Mouse (Mus musculus): ENCODE results near the gene Lrrc4.

The Lrrc4 gene

DNA sequence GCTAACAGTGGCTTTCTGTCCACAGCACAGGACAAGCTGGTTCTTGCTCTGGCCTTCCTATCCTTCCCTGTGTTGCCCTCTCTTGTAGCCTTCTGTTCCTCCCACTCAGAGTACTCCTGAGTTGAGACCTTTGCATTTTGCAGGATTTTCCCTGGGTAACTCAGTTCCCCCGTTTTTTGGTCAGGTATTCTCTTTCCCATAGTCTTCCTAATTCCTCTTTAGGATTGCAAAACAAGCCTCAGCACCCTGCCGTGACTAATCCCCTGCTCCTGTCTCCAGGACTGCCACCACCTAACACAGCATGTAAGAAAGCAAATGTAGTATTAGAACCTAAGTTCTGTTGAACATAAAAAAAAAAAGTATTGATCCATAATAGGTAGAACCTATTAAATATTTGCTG is 60.2 kb downstream of the Lrrc4 start:
- DNase-seq (ENCODE audit: low read depth, low spot score) = no peak

DNA sequence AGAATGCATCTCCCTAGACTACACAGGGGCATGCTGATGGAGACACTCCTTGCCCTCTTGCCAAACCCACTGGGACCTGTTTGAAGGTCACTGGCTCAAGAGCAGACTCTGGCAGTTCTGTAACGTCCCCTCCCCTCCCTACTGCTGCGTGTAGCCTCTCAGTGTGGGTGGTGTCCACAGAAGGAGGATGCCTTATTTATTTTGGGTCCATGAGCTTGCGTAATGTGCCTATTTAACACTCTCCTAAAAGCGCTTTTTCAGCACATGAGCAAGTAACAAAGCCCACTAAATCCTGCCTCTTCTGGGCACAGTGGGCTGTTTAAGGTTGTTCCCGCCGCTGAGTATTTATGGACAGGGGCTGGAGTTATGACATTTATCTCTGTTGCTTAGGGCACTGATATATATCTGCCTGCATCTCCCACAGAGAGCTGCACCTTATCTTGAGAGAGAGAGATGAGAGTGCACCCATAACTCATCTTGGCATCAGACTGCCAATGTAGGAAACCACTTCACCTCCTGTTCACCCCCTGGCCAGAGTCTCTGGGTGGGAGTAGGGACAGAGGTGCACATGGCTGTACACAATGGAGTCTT is 63.6 kb downstream of the Lrrc4 start:
- DNase-seq (ENCODE audit: low read depth, low spot score) = no peak

DNA sequence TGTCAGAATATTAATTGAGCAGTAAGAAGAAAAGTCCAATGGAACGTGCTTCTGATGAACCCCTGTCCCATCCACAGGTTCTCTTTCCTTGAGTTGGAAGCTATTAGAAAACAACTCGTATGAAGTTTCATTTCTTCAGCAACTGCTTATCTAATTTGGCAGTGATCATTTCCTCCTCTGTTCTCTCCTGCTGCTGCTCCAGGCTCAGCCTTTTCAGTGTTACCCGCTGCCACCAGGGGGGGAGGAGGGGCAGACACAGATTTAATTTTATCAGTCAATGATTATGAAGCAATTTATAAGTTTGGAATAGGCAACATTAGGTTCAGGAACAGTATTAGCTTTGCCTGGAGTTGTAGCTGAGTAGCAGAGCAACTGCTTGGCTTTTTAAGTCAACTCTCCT is 64.9 kb downstream of the Lrrc4 start:
- DNase-seq (ENCODE audit: low read depth, low spot score) = no peak

DNA sequence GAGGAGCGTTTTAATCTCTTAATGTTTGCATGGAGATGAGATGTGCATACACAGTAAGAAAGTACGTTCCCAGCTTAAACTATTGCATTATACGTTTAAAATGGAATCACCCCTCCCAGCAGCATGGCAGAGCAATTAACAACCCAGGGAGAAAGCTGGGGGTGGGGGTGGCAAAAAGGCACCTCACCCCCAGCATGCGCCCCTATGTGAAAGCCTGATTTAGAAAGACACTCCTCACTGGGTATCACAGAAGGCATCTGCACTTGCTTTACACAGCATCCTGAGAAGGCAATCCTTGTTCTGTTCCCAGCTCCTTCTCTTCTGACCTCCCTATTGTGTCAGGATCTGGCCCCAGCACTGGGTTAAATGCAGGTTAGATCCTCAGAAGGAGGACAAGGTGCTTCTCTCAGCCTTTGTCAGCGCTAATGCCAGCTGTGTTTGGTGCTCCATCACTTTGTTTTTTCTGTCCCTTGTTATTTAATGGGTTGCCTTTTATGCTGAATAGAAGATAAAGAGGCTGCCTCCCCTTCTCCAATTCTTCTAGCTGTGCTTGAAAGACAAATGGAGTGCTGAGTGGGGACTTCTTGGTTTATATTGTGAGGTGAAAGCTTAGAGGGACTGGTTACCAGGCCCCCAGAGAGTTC is 69.3 kb downstream of the Lrrc4 start:
- no peak for DNase-seq (ENCODE audit: low read depth, low spot score)

DNA sequence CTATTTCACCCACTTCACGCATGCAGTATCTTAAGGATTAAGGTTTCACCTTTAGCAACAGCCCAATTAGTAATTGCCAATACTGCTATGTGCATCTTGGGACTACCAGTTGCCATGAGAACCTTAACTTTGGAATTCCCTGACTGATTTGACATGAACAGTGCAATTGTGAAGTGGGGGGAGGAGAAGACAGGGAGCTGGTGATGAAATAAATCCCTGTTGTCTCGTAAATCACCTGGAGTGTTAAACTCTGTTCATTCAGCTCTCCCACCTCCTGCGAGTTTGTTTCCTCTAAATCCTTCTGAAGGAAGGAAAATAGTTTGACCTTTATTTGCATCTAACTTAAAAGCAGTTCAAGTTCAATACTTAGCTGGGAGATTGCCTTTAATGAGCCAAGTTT is 69.8 kb downstream of the Lrrc4 start:
- DNase-seq (ENCODE audit: low read depth, low spot score) = no peak

DNA sequence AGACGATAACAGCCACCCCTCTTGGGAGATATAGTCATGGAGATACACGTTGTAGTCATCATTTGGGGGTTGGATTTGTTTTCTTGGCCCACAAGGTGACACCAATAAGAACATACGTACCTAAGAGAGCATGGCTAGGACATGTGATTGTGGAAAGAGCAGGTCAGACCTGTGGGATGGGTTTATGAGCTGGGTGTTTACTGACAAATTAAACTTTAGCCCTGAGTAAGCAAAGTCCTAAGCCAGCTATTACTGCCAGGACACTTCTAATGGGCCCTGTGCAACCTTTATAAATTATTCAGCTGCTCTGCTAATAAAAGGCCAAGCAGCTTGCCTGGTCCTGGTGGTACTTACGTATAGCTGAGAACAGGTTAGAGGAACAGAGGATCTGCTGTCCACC is 73.3 kb downstream of the Lrrc4 start:
- no peak for DNase-seq (ENCODE audit: low read depth, low spot score)

DNA sequence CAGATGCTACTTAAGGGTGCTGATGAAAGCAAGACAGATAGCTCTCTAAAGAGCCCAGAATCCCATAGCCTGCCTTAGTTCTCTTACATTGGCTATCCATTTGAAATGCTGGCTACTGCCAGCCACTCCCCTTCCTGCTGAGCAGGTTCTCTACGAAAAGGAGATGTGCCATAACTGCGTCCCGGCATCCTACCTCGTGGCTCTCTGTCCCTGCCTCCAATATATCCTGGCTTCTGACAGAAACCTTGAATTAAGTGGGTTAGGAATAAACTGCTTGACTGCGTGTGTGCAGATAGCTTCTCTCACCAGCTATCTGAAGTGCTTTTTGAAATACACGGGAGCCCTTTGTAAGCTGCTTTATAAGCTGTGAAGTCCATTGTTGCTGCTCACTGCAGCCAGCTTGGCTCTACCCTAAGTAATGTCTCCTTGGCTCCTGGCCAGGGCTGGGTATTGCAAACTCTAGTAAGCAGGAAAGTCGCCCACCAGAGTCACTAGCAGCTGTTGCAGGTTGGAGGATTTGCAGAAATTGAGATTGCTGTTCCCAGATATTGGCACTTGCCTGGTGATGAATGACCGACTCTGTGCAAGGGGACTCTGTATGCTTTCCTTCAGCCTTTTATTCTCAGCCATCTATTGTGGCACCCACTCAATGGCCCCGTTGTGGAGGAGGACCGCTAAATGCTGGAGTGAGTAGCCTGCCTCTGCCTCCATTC is 75.1 kb downstream of the Lrrc4 start:
- peak; percentile 54 for DNase-seq (ENCODE audit: low read depth, low spot score)

DNA sequence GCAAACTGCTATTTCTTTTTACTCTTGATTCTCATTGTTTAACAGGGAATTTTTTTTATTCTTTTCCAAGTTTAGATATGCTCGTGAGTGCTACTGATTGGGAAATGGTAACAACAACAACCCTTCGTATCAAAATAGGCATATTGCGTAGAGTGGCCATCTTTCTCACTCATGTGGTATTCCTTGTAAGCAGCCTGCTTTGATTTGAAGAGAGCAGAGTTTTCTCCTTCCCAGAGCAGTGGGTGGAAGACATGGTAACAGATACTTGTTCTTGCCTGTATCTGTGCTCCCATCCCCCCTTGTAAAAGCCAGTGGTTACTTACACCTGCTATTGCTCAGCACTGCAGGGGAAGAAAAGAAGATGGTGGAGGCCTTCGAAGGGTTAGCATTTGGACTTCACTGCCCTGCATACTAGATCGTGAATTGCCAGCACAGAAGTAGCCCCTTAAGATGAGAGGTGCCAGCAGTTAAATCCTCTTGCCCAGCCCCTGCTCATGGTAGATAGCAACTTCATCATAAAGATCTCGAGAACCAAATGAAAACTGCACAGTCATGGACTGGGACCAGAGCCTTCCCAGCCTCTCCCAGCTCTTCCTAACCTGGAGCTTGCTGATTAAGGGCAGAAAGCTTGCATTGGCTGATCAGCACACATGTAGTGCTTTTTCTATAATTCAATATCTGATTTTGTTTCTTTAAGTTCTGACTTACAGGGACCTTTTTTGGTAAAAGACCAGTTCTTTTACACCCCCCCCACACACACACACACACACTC is 77.2 kb downstream of the Lrrc4 start:
- no peak for DNase-seq (ENCODE audit: low read depth, low spot score)

DNA sequence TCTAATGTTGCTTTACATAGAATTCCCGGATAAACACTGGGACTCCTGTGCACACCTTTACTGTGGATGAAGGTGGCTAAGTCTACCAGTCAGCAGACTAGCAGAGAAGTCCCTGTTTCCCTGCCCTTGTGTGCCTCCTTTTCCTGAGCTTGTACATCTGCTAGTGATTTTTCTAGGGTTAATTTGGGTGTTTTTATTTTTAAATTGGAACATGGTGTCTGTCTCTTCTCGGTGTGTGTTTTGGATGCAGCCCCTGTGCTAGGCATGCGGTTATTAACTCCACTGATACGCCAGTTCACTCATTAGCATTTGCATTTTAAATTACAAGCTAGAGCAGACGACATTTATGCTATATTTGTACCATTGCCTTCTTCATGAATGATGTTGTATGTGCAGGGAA is 77.9 kb downstream of the Lrrc4 start:
- no peak for DNase-seq (ENCODE audit: low read depth, low spot score)

DNA sequence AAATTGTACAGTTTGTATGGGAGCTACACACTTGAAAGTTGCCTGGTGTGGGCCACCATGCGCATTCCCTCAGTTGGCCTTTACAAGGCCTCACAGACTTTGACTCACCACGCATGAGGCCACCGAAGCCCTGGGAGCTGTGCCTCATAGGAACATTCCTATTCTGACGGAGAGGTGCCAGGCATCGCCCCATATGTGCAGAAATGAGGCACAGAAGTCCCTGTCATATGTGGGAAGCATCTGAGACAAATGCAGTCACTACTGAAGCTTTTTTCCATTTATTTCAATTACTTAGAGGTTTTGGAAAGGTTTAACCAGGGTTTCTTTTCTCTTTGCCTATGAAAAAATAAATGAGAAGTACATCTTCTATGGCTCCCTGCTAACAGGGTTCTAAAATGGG is 78.3 kb downstream of the Lrrc4 start:
- no peak for DNase-seq (ENCODE audit: low read depth, low spot score)

DNA sequence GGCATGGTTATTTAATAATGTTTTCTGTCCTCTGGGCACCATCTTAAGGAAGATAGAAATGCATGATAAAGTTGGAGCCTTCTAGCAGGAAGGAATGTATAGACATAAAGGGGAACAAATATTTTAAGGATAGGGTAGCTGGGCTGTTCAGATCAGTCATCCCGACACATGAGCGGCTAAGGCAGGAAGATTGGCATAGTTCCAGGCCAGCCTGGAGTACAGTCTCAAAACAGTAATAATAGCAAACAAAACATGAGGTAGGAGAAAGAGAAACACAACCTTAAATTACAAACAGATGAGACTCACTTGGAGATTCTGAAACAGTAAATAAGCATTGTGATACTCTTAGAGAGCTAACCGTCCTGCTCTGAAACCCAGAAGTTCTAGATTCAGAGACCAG is 80.4 kb downstream of the Lrrc4 start:
- DNase-seq (ENCODE audit: low read depth, low spot score) = no peak

DNA sequence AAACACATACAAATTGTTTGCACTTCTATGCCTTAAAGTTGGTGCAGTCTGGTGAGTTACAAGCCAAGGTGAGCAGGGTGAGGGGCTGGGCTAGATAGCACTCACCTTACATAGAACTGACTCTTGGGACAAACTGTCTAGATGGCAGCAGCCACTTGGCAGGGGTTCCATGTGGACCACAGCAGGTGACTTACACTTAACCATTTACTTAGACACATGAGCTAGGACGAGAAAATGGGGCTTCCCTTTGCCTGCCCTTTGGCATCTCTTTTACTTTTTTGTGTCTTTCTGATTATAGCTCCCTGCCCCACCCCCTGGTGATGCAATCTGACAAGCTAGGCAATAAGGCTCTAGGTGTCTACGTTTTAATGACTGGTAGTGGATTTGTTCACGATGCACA is 82.3 kb downstream of the Lrrc4 start:
- no peak for DNase-seq (ENCODE audit: low read depth, low spot score)

DNA sequence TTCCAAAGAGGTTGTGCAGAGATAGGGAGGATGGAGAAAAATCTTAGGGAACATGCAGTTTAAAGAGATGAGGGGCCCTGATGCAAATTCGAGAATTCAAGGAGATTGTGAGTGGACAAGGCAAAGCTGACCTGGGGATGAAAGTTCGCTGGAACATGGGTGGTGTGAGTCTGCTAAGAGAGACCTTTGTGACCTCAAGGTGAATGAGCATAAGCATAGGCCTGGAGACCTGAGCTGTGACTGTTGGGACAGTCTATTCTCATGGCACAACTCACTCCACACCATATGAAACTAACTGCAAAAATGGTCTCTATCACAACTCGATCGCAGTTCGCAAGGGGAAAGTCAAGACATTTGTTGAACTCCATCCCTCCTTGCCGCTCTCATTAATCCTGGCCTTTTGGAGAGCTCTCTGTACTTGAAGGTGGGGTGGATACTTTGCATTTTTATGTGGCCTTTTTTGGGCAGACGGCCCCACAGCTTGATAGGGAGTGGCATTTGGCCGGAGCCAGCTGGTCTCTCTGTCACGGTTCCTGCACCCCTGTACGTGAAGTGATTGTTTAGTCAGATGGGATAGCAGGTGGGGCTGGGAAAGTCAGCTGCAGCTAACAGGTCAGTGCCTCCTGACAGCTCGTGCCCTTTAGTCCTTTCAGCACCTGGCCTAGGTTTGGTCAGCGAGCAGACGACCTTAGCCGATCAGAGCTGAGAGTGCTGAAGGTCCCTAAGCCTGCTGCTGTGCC is 83.4 kb downstream of the Lrrc4 start:
- DNase-seq (ENCODE audit: low read depth, low spot score) = no peak

DNA sequence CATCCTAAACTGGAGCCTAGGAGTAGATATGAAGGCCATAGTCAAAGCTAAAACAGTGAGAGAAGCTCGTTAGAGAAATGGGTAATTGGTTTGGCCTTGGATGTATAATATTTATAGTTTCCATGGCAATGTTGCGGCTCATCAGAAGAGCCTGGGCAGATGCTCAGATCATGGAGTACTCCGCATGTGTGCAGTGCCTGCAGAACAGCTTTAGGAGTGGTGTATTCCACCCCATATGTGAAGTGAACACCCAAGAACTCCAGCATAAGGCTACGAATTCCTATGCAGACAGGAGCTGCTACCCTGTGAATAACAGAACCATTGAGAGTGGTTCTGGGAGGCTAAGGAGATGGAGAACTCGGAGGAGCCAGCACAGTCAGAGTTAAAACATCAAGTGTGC is 84.5 kb downstream of the Lrrc4 start:
- no peak for DNase-seq (ENCODE audit: low read depth, low spot score)

DNA sequence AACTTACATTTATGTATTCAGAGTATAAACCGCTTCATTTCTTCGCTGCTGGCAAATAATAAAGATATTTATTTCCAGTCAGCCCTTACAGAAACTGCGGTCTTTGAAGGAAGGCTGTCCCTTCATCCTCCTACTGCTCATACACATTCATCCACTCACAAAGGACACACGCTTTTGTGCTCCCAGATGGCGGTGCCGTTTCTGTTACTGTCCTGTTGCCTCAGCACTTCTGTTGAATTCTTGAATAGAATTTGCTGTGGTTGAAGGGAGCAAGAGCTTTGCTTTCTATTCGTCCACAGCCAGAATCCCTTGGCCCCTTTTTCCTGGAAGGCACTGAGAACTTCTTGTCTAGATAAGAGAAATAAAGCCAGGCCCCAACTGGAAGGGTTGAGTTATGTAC is 85.7 kb downstream of the Lrrc4 start:
- DNase-seq (ENCODE audit: low read depth, low spot score) = no peak

DNA sequence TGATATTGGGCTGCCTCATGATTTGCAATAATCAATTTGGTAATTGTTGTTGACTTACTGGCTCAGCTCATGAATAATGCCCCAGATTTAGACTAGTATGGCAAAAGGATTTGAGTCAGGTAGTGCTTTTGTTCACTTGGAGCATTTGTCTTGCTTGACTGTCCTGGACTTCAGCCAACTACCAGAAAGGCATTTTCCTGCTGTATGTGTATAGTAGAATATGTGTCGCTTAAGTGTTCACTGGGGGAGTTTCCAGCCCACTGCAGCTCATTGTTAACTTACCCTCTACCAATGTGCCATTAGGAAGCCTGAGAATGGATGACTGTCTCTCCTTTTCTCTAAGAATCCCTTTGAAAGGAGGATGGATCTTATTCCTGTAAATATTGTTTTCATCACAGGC is 88.0 kb downstream of the Lrrc4 start:
- DNase-seq (ENCODE audit: low read depth, low spot score) = no peak

DNA sequence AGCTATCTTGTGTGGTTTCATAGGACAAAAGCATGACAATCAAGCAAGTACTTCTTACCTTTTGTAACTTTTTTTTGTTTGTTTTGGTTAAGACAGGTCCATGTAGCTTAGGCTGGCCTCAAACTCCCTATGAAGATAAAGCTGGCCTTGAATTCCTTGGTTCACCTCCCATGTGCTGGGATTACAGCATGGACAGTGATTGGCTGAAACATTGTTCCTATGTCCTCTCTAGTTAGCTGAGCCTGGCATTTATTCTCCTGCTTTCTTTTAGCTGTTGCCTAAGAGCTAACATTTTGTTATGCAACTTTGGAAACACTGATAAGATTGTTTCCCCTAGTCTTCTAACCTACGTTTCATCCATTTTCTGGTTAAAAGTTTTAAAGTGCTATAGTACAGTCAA is 93.9 kb downstream of the Lrrc4 start:
- no peak for DNase-seq (ENCODE audit: low read depth, low spot score)

DNA sequence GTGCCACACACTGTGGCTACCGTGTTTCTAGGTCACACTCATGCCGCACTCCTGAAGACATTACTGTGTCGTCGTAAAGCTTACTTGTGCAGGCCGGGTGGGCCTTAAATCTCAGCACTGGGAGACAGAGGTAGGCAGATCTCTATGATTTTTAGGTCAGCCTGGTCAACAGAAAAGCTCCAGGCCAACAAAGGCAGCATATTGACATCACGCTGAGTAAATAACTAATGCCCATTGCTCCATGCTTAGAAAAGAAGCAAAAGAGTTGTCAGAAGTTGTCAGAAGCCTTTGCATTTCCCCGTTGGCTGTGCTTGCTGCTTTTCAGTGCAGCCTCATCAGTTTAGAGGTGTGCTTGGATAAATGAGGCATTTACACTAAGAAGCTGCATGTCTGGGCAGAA is 94.9 kb downstream of the Lrrc4 start:
- no peak for DNase-seq (ENCODE audit: low read depth, low spot score)

DNA sequence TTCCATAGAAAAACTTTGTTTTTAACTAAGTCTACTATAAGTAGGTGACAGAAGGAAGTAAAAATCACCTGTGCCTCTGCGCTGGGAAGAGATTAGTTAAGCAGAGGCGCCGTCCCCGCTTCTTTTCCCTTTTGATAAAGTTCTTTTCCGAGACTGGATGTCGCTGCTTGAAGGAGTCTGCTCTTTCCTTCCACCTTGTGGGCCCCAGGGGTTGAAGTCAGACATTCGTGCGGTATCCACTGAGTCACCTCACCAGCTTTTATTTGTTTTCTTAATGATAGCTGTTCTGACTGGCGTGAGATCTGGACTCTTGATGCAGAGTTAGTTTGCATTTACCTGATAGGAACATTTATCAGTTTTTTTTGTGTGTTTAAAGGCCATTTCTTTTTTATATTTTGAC is 96.4 kb downstream of the Lrrc4 start:
- no peak for DNase-seq (ENCODE audit: low read depth, low spot score)

DNA sequence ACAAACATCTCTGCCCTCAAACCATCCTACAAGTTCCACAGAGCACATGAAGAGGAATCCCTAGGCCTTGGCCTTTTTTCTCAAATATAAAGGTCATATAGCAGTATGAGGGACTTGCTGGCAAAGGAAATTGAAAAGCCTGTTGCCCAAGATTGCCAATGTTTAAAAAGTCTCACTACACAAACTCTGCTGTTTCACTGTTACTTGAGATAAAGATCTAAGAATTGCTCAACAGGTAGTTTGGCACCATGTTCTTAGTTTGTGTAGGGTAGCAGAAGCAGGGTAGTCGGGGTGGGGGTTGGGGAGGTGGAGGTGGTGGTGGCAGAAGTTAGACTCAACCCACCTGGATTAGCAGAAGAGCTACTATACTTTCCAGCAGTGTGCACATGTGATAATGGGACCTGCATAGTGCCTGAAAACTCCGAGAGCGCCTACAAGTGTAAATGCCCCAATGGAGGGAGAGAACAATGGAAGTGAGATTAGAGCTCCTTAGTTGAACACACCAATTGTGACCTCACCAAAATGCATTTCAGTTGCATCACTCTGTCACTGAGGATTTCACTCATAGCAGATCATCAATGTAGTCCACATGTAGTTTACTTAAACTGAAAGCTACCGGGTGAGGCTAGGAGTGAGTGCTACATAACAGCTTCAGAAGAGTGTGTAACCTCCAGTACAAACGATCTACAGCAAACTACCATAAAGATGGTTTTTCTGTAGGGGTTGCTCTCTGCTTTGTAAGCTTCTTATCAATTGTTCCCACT is 97.5 kb downstream of the Lrrc4 start:
- DNase-seq (ENCODE audit: low read depth, low spot score) = no peak

DNA sequence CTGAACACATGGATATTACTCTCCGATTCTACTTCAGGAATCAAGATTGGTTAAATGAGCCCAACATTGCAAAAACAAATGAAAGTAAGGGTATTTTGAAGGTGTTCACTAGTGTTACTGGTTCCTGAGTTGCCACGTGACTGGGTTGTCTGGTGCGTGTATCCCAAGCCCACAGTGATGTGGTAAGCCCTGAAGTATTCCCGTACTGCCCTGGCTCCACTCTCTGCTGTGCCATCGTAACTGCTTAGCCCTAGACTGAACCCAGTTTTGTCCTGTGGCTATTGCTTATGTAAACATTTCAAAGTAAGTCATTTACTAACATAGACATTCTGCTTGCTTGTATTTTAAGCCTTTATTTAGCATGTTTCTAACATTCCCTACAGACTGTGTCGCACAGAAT is 100.3 kb downstream of the Lrrc4 start:
- DNase-seq (ENCODE audit: low read depth, low spot score) = no peak
